In genomic region chr9:13748404-13748797, GRCm38 (mm10) we compare ENCODE assay signal across 8 mouse cellular contexts. TPM values are rescaled to one million over a fixed set of nuclear protein-coding genes. Genes with fewer than 3 reads are reported as not detected.
DNase-seq lines count a peak whose midpoint lies in the region; ATAC-seq and TF ChIP-seq lines count a peak whose summit lies in the region.

TSS of gene Mtmr2 (plus strand) at chr9:13748410.

- TF ChIP-seq EP300 in liver, embryonic 14.5 days (IDR thresholded peaks at IDR 0.05; ENCODE audit: low read depth) = peak; percentile 34; the same call in 1 of the 2 replicates

- peak within 1 kb of the TSS; percentile 100 for H3K9ac ChIP-seq in kidney, embryonic 15.5 days
- peak within 1 kb of the TSS; percentile 99 for H3K9ac ChIP-seq in forebrain, embryonic 13.5 days
- H3K9ac ChIP-seq in hindbrain, embryonic 11.5 days (ENCODE audit: low read depth, low read length) = peak within 1 kb of the TSS; percentile 99
- peak within 1 kb of the TSS; percentile 96 for H3K9ac ChIP-seq in liver, embryonic 14.5 days (replicated peaks)

- no peak for TF ChIP-seq CTCF in liver, embryonic 14.5 days (IDR thresholded peaks at IDR 0.05; ENCODE audit: low read depth)

- H3K36me3 ChIP-seq in kidney, embryonic 15.5 days = no peaks in the 10 kb centered on the region
- no peaks in the 10 kb centered on the region for H3K36me3 ChIP-seq in forebrain, embryonic 13.5 days (ENCODE audit: poor library complexity, severe bottlenecking)
- no peaks in the 10 kb centered on the region for H3K36me3 ChIP-seq in hindbrain, embryonic 11.5 days (ENCODE audit: control insufficient read depth, insufficient read depth, low read length)
- H3K36me3 ChIP-seq in liver, embryonic 14.5 days (replicated peaks; ENCODE audit: control insufficient read depth, insufficient read depth, low read depth) = no peaks in the 10 kb centered on the region

- ATAC-seq in kidney, embryonic 15.5 days (replicated peaks; ENCODE audit: low FRiP score) = no peak
- no peak for ATAC-seq in forebrain, embryonic 13.5 days
- ATAC-seq in hindbrain, embryonic 11.5 days (ENCODE audit: low FRiP score) = 0 out of 2 replicates have a peak, but pooled peaks have one; percentile 10
- ATAC-seq in liver, embryonic 14.5 days (ENCODE audit: insufficient read depth) = no peak

- H3K4me1 ChIP-seq in kidney, embryonic 15.5 days = peaks cover 12% of the 10 kb centered on the region; the same call in 1 of the 2 replicates
- peaks cover 20% of the 10 kb centered on the region for H3K4me1 ChIP-seq in forebrain, embryonic 13.5 days
- H3K4me1 ChIP-seq in hindbrain, embryonic 11.5 days (replicated peaks; ENCODE audit: control insufficient read depth, insufficient read depth, low read length) = no peaks in the 10 kb centered on the region
- peaks cover 6 to 7% of the 10 kb centered on the region in 2 experiments for H3K4me1 ChIP-seq in liver, embryonic 14.5 days (replicated peaks; ENCODE audit: control insufficient read depth in 2 of 2, insufficient read depth in 2 of 2, low read length in 1 of 2)

- H3K4me2 ChIP-seq in kidney, embryonic 15.5 days = peak within 1 kb of the TSS; percentile 61
- H3K4me2 ChIP-seq in forebrain, embryonic 13.5 days = peak within 1 kb of the TSS; percentile 85
- H3K4me2 ChIP-seq in hindbrain, embryonic 11.5 days (replicated peaks; ENCODE audit: low read depth, low read length) = peak within 1 kb of the TSS; percentile 73
- H3K4me2 ChIP-seq in liver, embryonic 14.5 days (ENCODE audit: low read depth) = peak within 1 kb of the TSS; percentile 79

- 53% methylated on average over 2 of the region's 2 CpGs for WGBS in kidney, embryonic 15.5 days
- 45% methylated on average over 2 of the region's 2 CpGs for WGBS in forebrain, embryonic 13.5 days
- WGBS in hindbrain, embryonic 11.5 days = 53% methylated on average over 2 of the region's 2 CpGs
- WGBS in liver, embryonic 14.5 days (ENCODE audit: insufficient replicate concordance) = 11% methylated on average over 2 of the region's 2 CpGs

- H3K27me3 ChIP-seq in kidney, embryonic 15.5 days = no peaks in the 10 kb centered on the region
- H3K27me3 ChIP-seq in forebrain, embryonic 13.5 days = no peaks in the 10 kb centered on the region
- no peaks in the 10 kb centered on the region for H3K27me3 ChIP-seq in hindbrain, embryonic 11.5 days (ENCODE audit: control insufficient read depth, insufficient read depth, low read length)
- H3K27me3 ChIP-seq in liver, embryonic 14.5 days (ENCODE audit: control insufficient read depth, insufficient read depth, low read length) = no peaks in the 10 kb centered on the region

- H3K9me3 ChIP-seq in kidney, embryonic 15.5 days (replicated peaks) = no peaks in the 10 kb centered on the region
- 0 out of 2 replicates have a peak, but pooled peaks cover under 1% of the 10 kb centered on the region for H3K9me3 ChIP-seq in forebrain, embryonic 13.5 days (replicated peaks)
- no peaks in the 10 kb centered on the region for H3K9me3 ChIP-seq in hindbrain, embryonic 11.5 days (ENCODE audit: control insufficient read depth, low read length)
- H3K9me3 ChIP-seq in liver, embryonic 14.5 days (ENCODE audit: control insufficient read depth, low read length) = no peaks in the 10 kb centered on the region

- DNase-seq in kidney, postnatal 10 days = no peak
- no peak for DNase-seq in adrenal gland, adult 2 months
- peak; percentile 12 for DNase-seq in hindbrain, embryonic 11.5 days (ENCODE audit: low spot score)
- peak in 2 of 3 experiments; percentile 14 to 23 for DNase-seq in liver, embryonic 14.5 days (ENCODE audit: low read depth in 3 of 3, low spot score in 3 of 3)
- DNase-seq in right cerebral cortex, adult 2 months (ENCODE audit: low spot score in 2 of 2) = no peak
- DNase-seq in urinary bladder, postnatal 36 days (ENCODE audit: low spot score in 2 of 2) = no peak

- H3K4me3 ChIP-seq in kidney, embryonic 15.5 days (replicated peaks) = peak within 1 kb of the TSS; percentile 96
- peak within 1 kb of the TSS; percentile 95 for H3K4me3 ChIP-seq in forebrain, embryonic 13.5 days
- H3K4me3 ChIP-seq in hindbrain, embryonic 11.5 days (ENCODE audit: low read depth, low read length) = peak within 1 kb of the TSS; percentile 98
- H3K4me3 ChIP-seq in liver, embryonic 14.5 days (ENCODE audit: insufficient read depth in 1 of 2, low read depth in 2 of 2, low read length in 2 of 2) = peak within 1 kb of the TSS; percentile 81 to 97

- H3K27ac ChIP-seq in kidney, embryonic 15.5 days = peak within 1 kb of the TSS; percentile 96
- peak within 1 kb of the TSS; percentile 90 for H3K27ac ChIP-seq in forebrain, embryonic 13.5 days
- H3K27ac ChIP-seq in hindbrain, embryonic 11.5 days (ENCODE audit: low read depth, low read length) = peak within 1 kb of the TSS; percentile 87
- H3K27ac ChIP-seq in liver, embryonic 14.5 days = peak within 1 kb of the TSS; percentile 82

RNA-seq across cellular contexts. Expression of gene Mtmr2, which starts in this region (rescaled TPM):
- 86.5 and 87.7 TPM in 2 replicates for polyA plus RNA-seq in kidney, embryonic 15.5 days (2015; fragmentation: Nextera tagmentation; extraction: Ambion mirVana)
- 10 to 100 TPM; 52.7 to 58.4 TPM for total RNA-seq in adrenal gland, adult 2 months (2021)
- polyA plus RNA-seq in adrenal gland, adult 2 months (2012; rRNA removed) = 219 and 282 TPM in 2 replicates
- polyA plus RNA-seq in forebrain, embryonic 13.5 days (2015; fragmentation: Nextera tagmentation; extraction: Ambion mirVana) = 64.1 and 69.3 TPM in 2 replicates
- 79.1 and 79.3 TPM in 2 replicates for polyA plus RNA-seq in hindbrain, embryonic 11.5 days (2014; fragmentation: Nextera tagmentation; extraction: Ambion mirVana)
- polyA plus RNA-seq in liver, embryonic 14.5 days (2012; rRNA removed) = 5.5 and 5.9 TPM in 2 replicates
- 18.1 and 18.6 TPM in 2 replicates for polyA plus RNA-seq in liver, embryonic 14.5 days (2014; fragmentation: Nextera tagmentation; extraction: Ambion mirVana)

Comparison
In these comparisons a context has a peak if more than half of its experiments do, and no peak if none do; other contexts are left out.
1. DNase-seq: peak in hindbrain, embryonic 11.5 days (single experiment) and liver, embryonic 14.5 days (2 of 3); none in kidney, postnatal 10 days (single experiment), adrenal gland, adult 2 months (single experiment), right cerebral cortex, adult 2 months (0 of 2) and urinary bladder, postnatal 36 days (0 of 2).
2. Peak in every context shown above with its lines, with median percentiles within 50 percentile points of each other: H3K27ac ChIP-seq, H3K4me2 ChIP-seq, H3K4me3 ChIP-seq and H3K9ac ChIP-seq.